In the genomic region with DNA sequence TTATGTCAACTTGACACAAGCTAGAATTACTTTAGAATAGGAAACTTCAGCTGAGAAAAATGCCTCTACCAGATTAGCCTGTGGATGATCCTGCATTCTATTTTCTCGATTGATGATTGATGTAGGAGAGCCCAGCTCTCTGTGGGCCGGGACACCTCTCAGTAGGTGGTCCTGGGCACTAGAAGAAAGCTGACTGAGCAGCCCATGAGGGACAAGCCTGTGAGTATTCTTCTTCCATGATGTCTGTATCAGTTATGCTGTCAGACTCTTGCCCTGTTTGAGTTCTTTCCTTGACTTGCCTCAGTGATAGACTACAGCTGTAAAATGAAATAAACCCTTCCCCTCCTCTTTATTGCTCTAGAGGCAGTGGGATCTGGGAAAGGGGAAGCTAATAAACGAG, we compare ENCODE assay signal across 24 mouse cellular contexts.
DNase-seq lines count a peak whose midpoint lies in the region; ATAC-seq and TF ChIP-seq lines count a peak whose summit lies in the region.
"Had no signal": no experiment of that assay in that cellular context is flagged by ENCODE, and none has a peak within 500 bp of the region (broad histone marks: within the 10 kb centered on the region; RNA-seq: fewer than 3 reads in every experiment).

No protein-coding gene starts in this region.

- no peak for DNase-seq in heart, adult 2 months
- DNase-seq in heart, postnatal 10 days = no peak
- no peak for DNase-seq in heart, postnatal 25 days (ENCODE audit: low spot score)
- peak; percentile 78 for DNase-seq in midbrain, embryonic 11.5 days (ENCODE audit: low spot score, missing footprints)
- DNase-seq: adrenal gland, adult 2 months; cerebellum, adult 11 months; cerebellum, adult 2 months; cerebellum, adult 9-11 months; cerebellum, postnatal 25 days; embryo, embryonic 11 days; gastrocnemius, postnatal 25 days had no signal

- WGBS in heart, adult 2 months = 55% methylated on average over 3 of the region's 3 CpGs
- WGBS in heart, embryonic 13.5 days = 57% methylated on average over 3 of the region's 3 CpGs
- 74% methylated on average over 3 of the region's 3 CpGs for WGBS in midbrain, embryonic 11.5 days
- WGBS in midbrain, embryonic 15.5 days = 62% methylated on average over 3 of the region's 3 CpGs

- no peak for TF ChIP-seq CTCF in heart, adult 2 months (IDR thresholded peaks at IDR 0.05)

- no peak overlapping the region for H3K9ac ChIP-seq in heart, adult 2 months (ENCODE audit: low read depth, low read length)
- no peak overlapping the region for H3K9ac ChIP-seq in heart, embryonic 13.5 days
- no peak overlapping the region for H3K9ac ChIP-seq in midbrain, embryonic 11.5 days (ENCODE audit: low read length)
- H3K9ac ChIP-seq in midbrain, embryonic 15.5 days = no peak overlapping the region
- H3K9ac ChIP-seq: embryonic facial prominence, embryonic 13.5 days; forebrain, embryonic 13.5 days; heart, embryonic 15.5 days; hindbrain, embryonic 13.5 days had no signal

- H3K36me3 ChIP-seq in heart, adult 2 months (ENCODE audit: control insufficient read depth, insufficient read depth, low read length) = peaks cover 7% of the 10 kb centered on the region
- H3K36me3 ChIP-seq in heart, embryonic 13.5 days = no peaks in the 10 kb centered on the region
- H3K36me3 ChIP-seq in midbrain, embryonic 11.5 days (ENCODE audit: control insufficient read depth, insufficient read depth, low read length) = no peaks in the 10 kb centered on the region
- H3K36me3 ChIP-seq in midbrain, embryonic 15.5 days (replicated peaks) = no peaks in the 10 kb centered on the region
- H3K36me3 ChIP-seq: embryonic facial prominence, embryonic 13.5 days; heart, embryonic 15.5 days; hindbrain, embryonic 10.5 days; hindbrain, embryonic 13.5 days had no signal

- TF ChIP-seq POLR2A in heart, adult 2 months (IDR thresholded peaks at IDR 0.05; ENCODE audit: insufficient read depth, low read depth, low read length) = no peak

- peak overlapping the region; percentile 8; the same call in 1 of the 2 replicates for H3K27ac ChIP-seq in heart, adult 2 months
- H3K27ac ChIP-seq in heart, embryonic 13.5 days (replicated peaks) = peak overlapping the region; percentile 32
- no peak overlapping the region for H3K27ac ChIP-seq in midbrain, embryonic 11.5 days (ENCODE audit: low read depth, low read length)
- no peak overlapping the region for H3K27ac ChIP-seq in midbrain, embryonic 15.5 days
- H3K27ac ChIP-seq: embryonic facial prominence, embryonic 10.5 days; embryonic facial prominence, embryonic 13.5 days; forebrain, embryonic 10.5 days; forebrain, embryonic 13.5 days; heart, embryonic 15.5 days; hindbrain, embryonic 10.5 days; hindbrain, embryonic 13.5 days had no signal

- ATAC-seq in heart, embryonic 13.5 days (ENCODE audit: extremely low read depth, insufficient number of reproducible peaks, low FRiP score, low TSS enrichment) = no peak
- ATAC-seq in midbrain, embryonic 11.5 days (ENCODE audit: low FRiP score) = no peak
- ATAC-seq in midbrain, embryonic 15.5 days (replicated peaks) = no peak
- ATAC-seq: CD4-positive, CD25-positive, alpha-beta regulatory T cell, adult 4 months; forebrain, embryonic 13.5 days; forebrain, embryonic 16.5 days; hindbrain, embryonic 16.5 days; intestine, postnatal 0 days had no signal

- no peaks in the 10 kb centered on the region for H3K9me3 ChIP-seq in heart, embryonic 13.5 days
- H3K9me3 ChIP-seq in midbrain, embryonic 11.5 days (ENCODE audit: control insufficient read depth, low read length) = no peaks in the 10 kb centered on the region
- H3K9me3 ChIP-seq in midbrain, embryonic 15.5 days = no peaks in the 10 kb centered on the region
- H3K9me3 ChIP-seq: embryonic facial prominence, embryonic 10.5 days; embryonic facial prominence, embryonic 13.5 days; forebrain, embryonic 10.5 days; forebrain, embryonic 13.5 days; heart, embryonic 15.5 days; hindbrain, embryonic 10.5 days; hindbrain, embryonic 13.5 days had no signal

- TF ChIP-seq EP300 in heart, adult 2 months (IDR thresholded peaks at IDR 0.05; ENCODE audit: insufficient read depth, low read depth, low read length) = no peak

- H3K27me3 ChIP-seq in heart, adult 2 months (ENCODE audit: control insufficient read depth, insufficient read depth, low read length) = no peaks in the 10 kb centered on the region
- H3K27me3 ChIP-seq in heart, embryonic 13.5 days (replicated peaks) = no peaks in the 10 kb centered on the region
- no peaks in the 10 kb centered on the region for H3K27me3 ChIP-seq in midbrain, embryonic 11.5 days (ENCODE audit: control insufficient read depth, insufficient read depth, low read length)
- no peaks in the 10 kb centered on the region for H3K27me3 ChIP-seq in midbrain, embryonic 15.5 days (replicated peaks)
- H3K27me3 ChIP-seq: embryonic facial prominence, embryonic 13.5 days; forebrain, embryonic 13.5 days; heart, embryonic 15.5 days; hindbrain, embryonic 13.5 days had no signal

- peaks cover 11% of the 10 kb centered on the region for H3K4me1 ChIP-seq in heart, adult 2 months (ENCODE audit: control insufficient read depth, insufficient read depth, low read length)
- H3K4me1 ChIP-seq in heart, embryonic 13.5 days = peaks cover 32% of the 10 kb centered on the region
- H3K4me1 ChIP-seq in midbrain, embryonic 11.5 days (ENCODE audit: control insufficient read depth, insufficient read depth, low read length) = no peaks in the 10 kb centered on the region
- H3K4me1 ChIP-seq in midbrain, embryonic 15.5 days = no peaks in the 10 kb centered on the region
- H3K4me1 ChIP-seq: embryonic facial prominence, embryonic 13.5 days; forebrain, embryonic 13.5 days; hindbrain, embryonic 13.5 days had no signal

- intact Hi-C loops in heart, adult 2 months (cut with DNase I) = no loop called here
- intact Hi-C loops in heart, postnatal 10 days (cut with DNase I) = no loop called here
- intact Hi-C loops in heart, postnatal 25 days (cut with DNase I) = no loop called here

- no peak overlapping the region for H3K4me3 ChIP-seq in heart, adult 2 months
- no peak overlapping the region for H3K4me3 ChIP-seq in heart, embryonic 13.5 days
- no peak overlapping the region for H3K4me3 ChIP-seq in midbrain, embryonic 11.5 days (ENCODE audit: low read depth, low read length)
- no peak overlapping the region for H3K4me3 ChIP-seq in midbrain, embryonic 15.5 days
- H3K4me3 ChIP-seq: embryonic facial prominence, embryonic 10.5 days; embryonic facial prominence, embryonic 13.5 days; forebrain, embryonic 10.5 days; forebrain, embryonic 13.5 days; heart, embryonic 15.5 days; hindbrain, embryonic 10.5 days; hindbrain, embryonic 13.5 days had no signal

- no peak overlapping the region for H3K4me2 ChIP-seq in heart, embryonic 13.5 days
- no peak overlapping the region for H3K4me2 ChIP-seq in midbrain, embryonic 11.5 days
- no peak overlapping the region for H3K4me2 ChIP-seq in midbrain, embryonic 15.5 days
- H3K4me2 ChIP-seq: embryonic facial prominence, embryonic 13.5 days; forebrain, embryonic 13.5 days; heart, embryonic 15.5 days; hindbrain, embryonic 13.5 days had no signal

- H3K79me2 ChIP-seq in heart, adult 2 months (replicated peaks; ENCODE audit: control insufficient read depth, insufficient read depth, low read length) = peaks cover 2% of the 10 kb centered on the region; the same call in 1 of the 2 replicates

Comparison
In these comparisons a context has a peak if more than half of its experiments do, and no peak if none do; other contexts are left out.
1. H3K27ac ChIP-seq: peak in heart, adult 2 months (single experiment) and heart, embryonic 13.5 days (single experiment); none in midbrain, embryonic 11.5 days (single experiment) and midbrain, embryonic 15.5 days (single experiment).